Comparison of ENCODE assay signal across 8 mouse cellular contexts in genomic region chr16:17760657-17761056, GRCm38 (mm10). TPM values are rescaled to one million over a fixed set of nuclear protein-coding genes. Genes with fewer than 3 reads are reported as not detected.
A peak's percentile ranks its signal among the peaks of the same experiment; 100 is the strongest.
DNase-seq lines count a peak whose midpoint lies in the region; ATAC-seq and TF ChIP-seq lines count a peak whose summit lies in the region.

No protein-coding gene starts in this region.

- H3K27me3 ChIP-seq in Patski, result no peaks in the 10 kb centered on the region
- H3K27me3 ChIP-seq in heart, embryonic 14.5 days (ENCODE audit: control insufficient read depth, insufficient read depth, low read length), result no peaks in the 10 kb centered on the region
- H3K27me3 ChIP-seq in stomach, embryonic 15.5 days (replicated peaks), result no peaks in the 10 kb centered on the region

- CTCF ChIA-PET in Patski (lab: Charles Lee), result interaction anchor here (0.6 to 2.7 kb wide), 15 partner anchors 8 to 88 kb away, joined by 3 to 22 read pairs (median 5); no protein-coding TSS in a partner anchor

- peaks cover 2 to 20% of the 10 kb centered on the region in 2 experiments; a peak in 3 of 4 replicates for H3K4me1 ChIP-seq in heart, embryonic 14.5 days (ENCODE audit: control insufficient read depth in 2 of 2, insufficient read depth in 2 of 2, low read length in 2 of 2)
- peaks cover 28% of the 10 kb centered on the region for H3K4me1 ChIP-seq in stomach, embryonic 15.5 days

- H3K27ac ChIP-seq in heart, embryonic 14.5 days (replicated peaks in 1 of 2; ENCODE audit: control insufficient read depth in 1 of 2, insufficient read depth in 1 of 2, low read depth in 2 of 2, low read length in 2 of 2), result no peak overlapping the region
- no peak overlapping the region for H3K27ac ChIP-seq in stomach, embryonic 15.5 days

- H3K4me3 ChIP-seq in heart, embryonic 14.5 days (ENCODE audit: control insufficient read depth in 1 of 2, insufficient read depth in 1 of 2, low read depth in 1 of 2, low read length in 2 of 2), result peak overlapping the region in 1 of 2 experiments; percentile 67; a peak in 2 of 4 replicates
- H3K4me3 ChIP-seq in stomach, embryonic 15.5 days (replicated peaks), result peak overlapping the region; percentile 64

- peak overlapping the region; percentile 96 for H3K4me2 ChIP-seq in heart, embryonic 14.5 days (ENCODE audit: low read length)
- H3K4me2 ChIP-seq in stomach, embryonic 15.5 days, result peak overlapping the region; percentile 93

- DNase-seq in CD4-positive, CD25-positive, alpha-beta regulatory T cell, adult 2 months (ENCODE audit: low read depth, low spot score), result peak; percentile 60
- DNase-seq in Patski (ENCODE audit: low read depth, low spot score), result no peak
- DNase-seq in embryo, embryonic 11.5 days (ENCODE audit: low read depth, low spot score), result peak; percentile 40
- peak; percentile 39 to 76 for DNase-seq in kidney, postnatal 36 days

- peaks cover 20% of the 10 kb centered on the region for H3K36me3 ChIP-seq in heart, embryonic 14.5 days (ENCODE audit: control insufficient read depth, insufficient read depth, low read length)
- H3K36me3 ChIP-seq in stomach, embryonic 15.5 days, result no peaks in the 10 kb centered on the region; the same call in 1 of the 2 replicates

- in situ Hi-C loops in Patski (cut with MboI; ENCODE audit: low pct_unique_long_range_greater_than_20kb), result no loop called here

- POLR2A ChIA-PET in Patski (lab: Charles Lee), result interaction anchor here (0.9 to 1.7 kb wide), 5 partner anchors 13 to 53 kb away, joined by 3 to 5 read pairs (median 3); no protein-coding TSS in a partner anchor

- 36% methylated on average over 8 of the region's 8 CpGs for WGBS in heart, embryonic 14.5 days
- WGBS in stomach, embryonic 15.5 days, result 35% methylated on average over 8 of the region's 8 CpGs

- H3K9me3 ChIP-seq in heart, embryonic 14.5 days (ENCODE audit: control insufficient read depth, low read length), result no peaks in the 10 kb centered on the region
- H3K9me3 ChIP-seq in stomach, embryonic 15.5 days, result no peaks in the 10 kb centered on the region

- no peak for ATAC-seq in CD4-positive, CD25-positive, alpha-beta regulatory T cell, adult 4 months
- ATAC-seq in Patski, result no peak
- no peak for ATAC-seq in heart, embryonic 14.5 days (ENCODE audit: insufficient number of reproducible peaks, insufficient read depth, low FRiP score, low read depth)
- peak; percentile 65 for ATAC-seq in megakaryocyte-erythroid progenitor cell, adult 5-6 weeks (replicated peaks; ENCODE audit: low FRiP score, low TSS enrichment, poor library complexity, severe bottlenecking)
- ATAC-seq in stomach, embryonic 15.5 days (ENCODE audit: insufficient read depth, low FRiP score, low read depth), result no peak

- peak; percentile 87 for TF ChIP-seq CTCF in Patski (IDR thresholded peaks at IDR 0.05)

- H3K9ac ChIP-seq in heart, embryonic 14.5 days (ENCODE audit: low read length), result no peak overlapping the region
- no peak overlapping the region for H3K9ac ChIP-seq in stomach, embryonic 15.5 days

RNA-seq across cellular contexts. Expression of gene Klhl22, which starts 1.2 kb away (rescaled TPM):
- polyA plus RNA-seq in CD4-positive, CD25-positive, alpha-beta regulatory T cell, adult 4 months (2017; shearing (Covaris generic)), result 10 to 100 TPM; 15.6 to 30.9 TPM
- polyA plus RNA-seq in Patski (2021), result 128 TPM
- 42.0 and 43.6 TPM in 2 replicates for polyA plus RNA-seq in heart, embryonic 14.5 days (2014; fragmentation: Nextera tagmentation; extraction: Ambion mirVana)
- total RNA-seq in megakaryocyte-erythroid progenitor cell, adult 5-6 weeks (2014; fragmentation: Nextera tagmentation), result 34.5 and 35.6 TPM in 2 replicates
- 26.6 and 65.5 TPM in 2 replicates for total RNA-seq in megakaryocyte-erythroid progenitor cell, adult 5-6 weeks (2017)
- 57.4 and 57.6 TPM in 2 replicates for polyA plus RNA-seq in stomach, embryonic 15.5 days (2015; fragmentation: Nextera tagmentation; extraction: Ambion mirVana)

RNA-seq across cellular contexts. Expression of gene Med15, which starts 28.0 kb away (rescaled TPM):
- polyA plus RNA-seq in CD4-positive, CD25-positive, alpha-beta regulatory T cell, adult 4 months (2017; shearing (Covaris generic)), result 100 to 1,000 TPM in 1 of 2 experiments, 10 to 100 TPM in 1; 67.1 to 128 TPM
- 69.1 TPM for polyA plus RNA-seq in Patski (2021)
- polyA plus RNA-seq in heart, embryonic 14.5 days (2014; fragmentation: Nextera tagmentation; extraction: Ambion mirVana), result 26.8 and 31.6 TPM in 2 replicates
- total RNA-seq in megakaryocyte-erythroid progenitor cell, adult 5-6 weeks (2014; fragmentation: Nextera tagmentation), result 81.6 and 102 TPM in 2 replicates
- total RNA-seq in megakaryocyte-erythroid progenitor cell, adult 5-6 weeks (2017), result 21.5 and 22.6 TPM in 2 replicates
- polyA plus RNA-seq in stomach, embryonic 15.5 days (2015; fragmentation: Nextera tagmentation; extraction: Ambion mirVana), result 38.3 and 42.6 TPM in 2 replicates

RNA-seq across cellular contexts. Expression of gene Scarf2, which starts 36.4 kb away (rescaled TPM):
- not detected for polyA plus RNA-seq in CD4-positive, CD25-positive, alpha-beta regulatory T cell, adult 4 months (2017; shearing (Covaris generic))
- 60.3 TPM for polyA plus RNA-seq in Patski (2021)
- polyA plus RNA-seq in heart, embryonic 14.5 days (2014; fragmentation: Nextera tagmentation; extraction: Ambion mirVana), result 7.9 and 11.1 TPM in 2 replicates
- not detected in 2 replicates for total RNA-seq in megakaryocyte-erythroid progenitor cell, adult 5-6 weeks (2014; fragmentation: Nextera tagmentation)
- total RNA-seq in megakaryocyte-erythroid progenitor cell, adult 5-6 weeks (2017), result not detected in 2 replicates
- 15.8 and 18.5 TPM in 2 replicates for polyA plus RNA-seq in stomach, embryonic 15.5 days (2015; fragmentation: Nextera tagmentation; extraction: Ambion mirVana)
